Mouse (Mus musculus): Measurements from ENCODE around the gene Ttc8.

Gene Ttc8

DNA sequence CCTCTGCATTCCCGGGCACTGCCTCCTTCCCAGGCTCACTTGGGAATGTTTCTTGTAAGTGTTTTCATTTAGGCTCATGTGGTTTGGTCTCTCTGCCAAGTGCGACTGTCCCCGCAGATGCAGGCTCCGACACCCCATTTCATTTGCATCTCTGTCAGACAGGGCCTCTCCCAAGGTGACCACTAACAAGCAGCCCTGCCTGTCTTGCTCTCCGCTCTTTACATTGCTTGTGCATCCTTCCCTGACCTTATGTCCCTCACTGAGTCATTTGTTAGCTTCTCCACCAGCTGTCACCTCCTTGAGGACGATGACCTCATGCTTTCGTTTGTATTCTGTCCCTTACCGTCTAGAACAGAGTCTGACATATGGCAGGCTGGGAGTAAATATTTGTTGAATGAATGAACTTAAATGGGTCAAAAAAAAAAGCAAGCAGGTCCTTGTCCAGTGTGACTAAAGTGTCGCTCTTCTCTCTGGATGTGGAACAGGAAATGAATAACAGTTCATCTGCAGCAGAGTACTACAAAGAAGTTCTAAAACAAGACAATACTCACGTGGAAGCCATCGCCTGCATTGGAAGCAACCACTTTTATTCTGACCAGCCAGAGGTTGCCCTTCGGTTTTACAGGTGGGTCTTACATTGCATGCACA lies 53.9 kb downstream of the Ttc8 start:
- DNase-seq, result no peak

DNA sequence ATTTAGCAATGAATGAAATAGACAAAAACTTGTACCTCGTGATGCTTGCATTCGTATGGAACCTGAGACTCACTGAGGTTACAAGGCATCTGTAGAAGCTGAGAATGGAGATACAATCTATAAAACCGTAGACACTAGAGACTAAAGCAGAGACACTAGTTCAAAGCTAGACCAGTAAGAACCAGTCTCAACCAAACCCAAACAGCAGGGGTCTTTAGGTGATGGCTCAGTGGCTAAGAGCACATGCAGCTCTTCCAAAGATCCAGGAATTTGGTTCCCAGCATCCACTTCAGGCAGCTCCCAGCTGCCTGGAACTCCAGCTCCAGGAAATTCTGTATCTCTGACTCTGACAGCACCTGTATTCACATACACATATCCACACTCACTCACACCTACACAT lies 60.7 kb downstream of the Ttc8 start:
- no peak for DNase-seq

DNA sequence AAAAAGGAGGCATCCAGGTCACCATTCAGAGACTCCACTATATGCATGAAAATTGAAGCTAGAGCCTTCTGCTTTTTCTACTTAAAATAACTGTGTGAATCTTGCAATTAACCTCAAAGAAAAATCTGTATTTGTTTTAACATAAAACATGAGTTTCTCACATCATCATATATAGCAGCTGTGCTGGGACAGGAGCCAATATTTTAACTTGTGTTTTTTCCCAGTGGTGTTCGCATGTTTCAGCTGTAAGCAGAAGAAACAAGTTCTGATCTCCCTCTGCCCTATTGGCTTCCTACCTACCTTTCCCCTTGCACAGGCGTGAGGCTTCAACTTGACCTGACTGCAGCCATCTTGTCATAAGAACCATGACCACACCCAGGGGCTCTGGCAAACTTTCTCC lies 64.4 kb downstream of the Ttc8 start:
- DNase-seq, result no peak

GRCm38 (mm10) chr12:98991076-98991829 lies 70.9 kb downstream of the Ttc8 start:
- no peak for DNase-seq

- no peak for DNase-seq
Measured at GRCm38 (mm10) chr12:98991830-98992216, 71.4 kb downstream of the Ttc8 start.

DNA sequence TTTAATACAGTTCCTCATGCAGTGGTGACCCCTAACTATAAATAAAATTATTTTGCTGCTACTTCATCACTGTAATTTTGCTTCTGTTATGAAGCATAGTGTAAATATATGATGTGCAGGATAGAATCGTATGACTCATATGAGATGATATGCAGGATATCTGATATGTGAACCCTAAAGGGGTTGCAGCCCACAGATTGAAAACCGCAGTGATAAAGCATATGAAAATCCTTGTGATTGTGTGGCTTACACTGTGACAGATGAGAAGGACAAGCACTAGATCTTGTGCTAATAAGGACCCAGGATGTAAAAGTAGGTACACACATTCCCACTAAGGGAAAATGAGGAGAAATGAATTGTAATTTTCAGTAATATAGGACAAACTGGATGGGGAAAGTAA lies 73.4 kb downstream of the Ttc8 start:
- DNase-seq, result no peak

DNA sequence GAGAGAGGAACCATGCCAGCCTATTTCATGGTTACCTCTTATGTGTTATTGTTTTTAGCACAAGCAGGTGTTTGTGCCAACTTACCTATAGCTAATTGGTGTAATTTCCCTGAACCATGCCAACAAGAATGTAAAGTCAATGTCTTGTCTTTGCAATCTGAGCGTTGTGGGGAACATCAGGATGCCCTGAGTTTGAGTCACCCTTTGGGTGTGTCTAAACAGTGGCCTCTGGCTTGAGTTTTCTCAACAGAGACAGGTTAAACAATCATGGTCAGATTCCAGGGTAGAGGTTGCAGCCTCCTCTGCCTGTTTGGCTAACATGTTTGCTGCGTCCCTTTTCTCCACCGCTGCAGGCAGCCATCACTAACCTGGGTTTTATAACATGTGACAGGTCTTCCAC lies 74.0 kb downstream of the Ttc8 start:
- no peak for DNase-seq

GRCm38 (mm10) chr12:98995881-98996280 lies 75.5 kb downstream of the Ttc8 start:
- DNase-seq, result no peak

DNA sequence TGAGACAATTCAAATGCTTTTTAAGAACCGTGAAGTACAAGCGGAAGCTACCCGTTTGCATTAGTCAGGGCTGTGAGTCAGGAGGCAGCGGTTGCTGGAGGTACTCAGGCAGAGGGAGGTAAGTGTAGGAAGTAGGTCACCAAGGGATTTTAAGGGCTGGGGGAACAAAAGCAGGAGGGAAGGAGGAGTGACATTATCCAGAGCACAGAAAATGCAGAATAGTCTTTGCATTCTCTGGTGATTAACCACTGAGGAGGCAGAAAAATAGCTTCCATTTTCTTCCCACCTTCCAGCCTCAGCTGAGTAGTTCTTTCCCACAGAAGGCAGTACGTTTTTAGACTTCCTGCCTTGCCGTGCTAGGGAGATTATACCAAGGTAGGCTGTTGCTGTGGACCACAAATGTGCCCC lies 76.2 kb downstream of the Ttc8 start:
- no peak for DNase-seq

GRCm38 (mm10) chr12:98997046-98997445 lies 76.7 kb downstream of the Ttc8 start:
- no peak for DNase-seq

DNA sequence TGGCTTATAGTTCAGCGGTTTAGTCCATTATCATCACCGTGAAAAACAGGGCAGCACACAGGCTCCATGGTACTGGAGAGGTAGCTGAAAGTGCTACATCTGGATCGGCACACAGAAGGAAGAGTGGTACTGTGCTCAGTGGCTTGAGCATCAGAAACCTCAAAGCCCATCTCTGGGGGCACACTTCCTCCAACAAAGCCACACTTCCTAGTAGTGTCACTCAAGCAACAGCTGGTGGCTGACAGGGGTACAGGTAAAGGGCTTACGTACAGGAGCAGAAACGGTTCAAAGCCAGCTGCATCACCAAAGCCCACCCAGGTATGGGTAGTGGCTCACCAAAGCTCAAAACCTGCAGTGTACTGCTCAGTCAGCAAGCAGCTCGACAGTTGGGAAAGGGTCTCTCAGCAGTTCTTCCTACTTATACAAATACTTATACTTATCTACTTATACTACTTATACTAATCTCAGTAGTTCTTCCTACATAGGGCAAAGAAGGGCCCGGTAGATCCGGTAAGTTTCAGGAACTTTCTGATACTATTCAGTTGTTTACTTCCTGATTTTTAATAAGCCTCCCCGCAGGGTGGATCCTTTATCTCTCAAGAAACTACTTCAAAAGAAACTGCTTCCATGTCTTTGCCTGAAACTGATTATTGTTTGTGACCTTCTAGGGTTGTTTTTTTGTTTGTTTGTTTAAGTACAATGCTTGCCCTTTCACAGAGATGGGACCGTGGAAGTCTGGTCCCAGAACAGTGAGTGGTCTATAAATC lies 78.5 kb downstream of the Ttc8 start:
- DNase-seq, result no peak

GRCm38 (mm10) chr12:99000310-99000709 lies 79.9 kb downstream of the Ttc8 start:
- DNase-seq, result no peak

GRCm38 (mm10) chr12:99003046-99003445 lies 82.7 kb downstream of the Ttc8 start:
- no peak for DNase-seq

DNA sequence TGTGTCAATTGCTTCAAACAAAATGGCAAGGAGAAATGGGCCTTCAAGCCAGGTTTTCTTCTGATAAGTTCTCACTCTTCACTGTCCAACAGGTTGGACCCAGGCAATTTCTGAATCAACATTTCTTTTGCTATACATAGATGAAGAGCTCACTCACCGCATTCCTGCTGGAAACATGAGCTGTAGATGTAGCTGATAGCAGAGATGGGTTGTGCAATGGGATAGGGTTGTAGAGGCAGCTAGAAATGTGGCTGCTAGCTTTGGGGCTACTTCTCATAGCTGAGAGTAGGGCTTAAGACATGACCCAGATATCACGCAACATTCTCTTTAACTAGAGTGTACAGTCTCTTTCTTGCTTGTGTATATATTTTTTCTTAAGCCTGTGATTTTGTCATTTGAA lies 84.4 kb downstream of the Ttc8 start:
- DNase-seq, result no peak

DNA sequence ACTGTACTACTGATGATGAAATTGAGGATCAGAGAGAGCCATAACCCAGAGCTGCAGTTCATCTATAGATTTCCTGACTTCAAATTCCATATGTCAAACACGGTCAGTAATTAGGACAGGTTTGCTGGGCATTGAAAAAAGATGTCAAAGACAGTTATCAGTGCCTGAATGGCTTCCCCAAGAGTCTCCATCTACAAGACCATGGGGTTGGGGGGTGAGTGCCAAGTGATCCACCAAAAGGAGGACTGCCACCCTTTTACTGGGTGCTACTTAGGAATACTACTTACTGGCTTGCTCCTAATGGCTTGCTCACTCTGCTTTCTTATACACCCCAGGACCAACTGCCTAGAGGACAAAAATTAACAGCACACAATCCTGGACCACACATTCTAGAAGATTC lies 88.4 kb downstream of the Ttc8 start:
- no peak for DNase-seq

GRCm38 (mm10) chr12:99009430-99009829 lies 89.1 kb downstream of the Ttc8 start:
- DNase-seq, result no peak

GRCm38 (mm10) chr12:99010044-99010443 lies 89.7 kb downstream of the Ttc8 start:
- DNase-seq, result no peak

DNA sequence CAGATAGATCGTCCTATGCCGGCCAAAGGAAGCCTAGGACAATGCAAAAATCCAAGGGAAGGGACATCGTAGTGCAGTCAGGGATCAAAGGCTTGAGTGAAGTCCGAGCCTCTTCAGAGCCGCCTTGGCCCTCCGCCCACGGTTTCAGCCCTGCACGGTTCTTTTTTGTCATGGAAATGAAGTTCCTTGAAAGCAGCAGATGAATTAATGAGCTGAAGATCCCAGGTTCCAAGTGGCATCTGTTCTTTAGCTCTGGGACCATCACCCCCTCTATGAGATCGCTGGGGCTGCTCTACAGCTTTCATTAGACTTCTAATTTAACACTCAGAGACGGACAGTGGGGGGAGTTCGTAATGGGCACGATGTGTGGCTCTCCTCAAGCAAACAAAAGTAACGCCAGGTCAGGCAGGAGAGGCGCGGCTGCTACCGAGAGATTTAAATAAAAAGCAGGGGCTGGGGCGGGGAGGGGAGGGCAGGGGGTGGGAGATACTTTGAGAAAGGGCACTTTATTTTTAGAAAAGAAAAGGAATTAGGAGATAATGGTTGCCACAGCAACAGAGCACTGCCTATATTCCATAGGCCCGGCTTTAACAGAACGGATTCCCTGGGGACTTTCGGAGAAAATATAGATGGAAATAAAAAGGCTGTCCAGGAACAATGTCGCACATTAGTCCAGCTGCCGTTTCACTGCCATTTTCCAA lies 90.9 kb downstream of the Ttc8 start:
- DNase-seq, result no peak

DNA sequence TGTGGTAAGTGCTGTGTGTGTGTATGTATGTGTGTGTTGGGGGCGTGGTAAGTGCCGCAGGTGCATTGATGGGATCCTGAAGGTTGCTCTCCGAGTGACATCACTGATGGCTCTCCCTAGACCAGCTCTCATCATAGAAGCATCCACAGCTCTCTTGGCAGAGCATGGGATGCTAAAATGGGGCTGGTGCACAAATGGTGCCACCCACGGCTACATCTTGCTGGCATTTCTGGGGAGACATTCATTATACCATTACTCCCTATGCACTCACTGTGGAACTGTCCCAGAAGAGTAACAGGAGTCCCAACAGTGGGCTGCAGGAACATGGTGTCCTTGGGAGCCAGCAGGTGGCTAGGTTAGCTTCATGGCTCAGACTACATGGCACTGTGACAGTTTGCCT lies 95.5 kb downstream of the Ttc8 start:
- no peak for DNase-seq

DNA sequence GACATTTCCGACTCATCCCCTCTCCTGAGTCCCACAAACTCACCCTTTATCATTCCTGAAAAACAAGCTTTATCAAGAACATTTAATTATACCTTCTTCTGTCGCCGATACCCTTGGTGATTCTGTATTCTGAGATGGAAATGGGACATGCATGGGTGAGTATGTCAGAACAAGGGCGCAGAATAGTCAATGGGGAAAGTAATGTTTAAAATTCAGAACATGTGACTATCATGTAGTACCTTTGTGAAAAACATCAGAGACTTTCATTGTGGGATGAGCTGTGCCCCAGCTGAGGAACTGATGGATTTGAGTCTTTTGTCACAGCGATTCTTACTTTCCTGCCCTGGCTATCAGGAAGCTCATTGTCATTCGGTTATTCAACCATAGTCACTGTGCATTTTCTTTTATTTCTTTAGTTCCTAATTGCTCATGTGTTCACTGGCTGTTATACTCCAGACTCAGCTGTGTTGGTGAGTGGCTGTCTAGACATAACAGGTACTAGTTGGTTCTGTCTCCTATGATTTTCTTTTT lies 104.1 kb downstream of the Ttc8 start:
- DNase-seq, result no peak

GRCm38 (mm10) chr12:99026291-99026690 lies 105.9 kb downstream of the Ttc8 start:
- DNase-seq, result no peak

GRCm38 (mm10) chr12:99028665-99029064 lies 108.3 kb downstream of the Ttc8 start:
- no peak for DNase-seq

- DNase-seq, result no peak
Measured at GRCm38 (mm10) chr12:99030022-99030421, 109.6 kb downstream of the Ttc8 start.
